Mouse (Mus musculus) brain, adult 10 weeks (tissue): ENCODE data around the gene Gm5089. TPM values are rescaled to one million over a fixed set of nuclear protein-coding genes. Genes with fewer than 3 reads are reported as not detected.

Experiments used
- polyA plus RNA-seq: library from polyadenylated mRNA; stranded (reverse); fragments of 350-450 nt; fragmentation: Illumina TruSeq; extraction: RNeasy Lipid Tissue Mini Kit (QIAGEN cat#74804); gene quantifications from one replicate; pipeline ENCODE4 v1.2.3, GENCODE M21; 2015; ENCODE audit warnings: low read depth, low replicate concordance

Gm5089 gene
- not detected for polyA plus RNA-seq

GRCm38 (mm10) chr14:122450496-122451382, at the start of gene Gm5089:
Gm5089 (minus strand) TSS chr14:122451115.

GRCm38 (mm10) chr14:122490441-122491328, 39.8 kb upstream of the Gm5089 start, which contains the start of gene Gm10837:
Gm10837 (plus strand) TSS chr14:122490586.

GRCm38 (mm10) chr14:122474891-122475556, 24.1 kb upstream of the Gm5089 start, which contains the start of gene Zic2:
Zic2 (plus strand) TSS chr14:122475435.

GRCm38 (mm10) chr14:122464763-122465741, 14.1 kb upstream of the Gm5089 start, which contains the start of gene Zic5:
Zic5 (minus strand) TSS chr14:122465677.

Other genes with a start within 250 kb of the Gm5089 start
- 2.3 TPM for gene Zic5, start 14.6 kb upstream of the Gm5089 start, polyA plus RNA-seq
- 7.7 TPM for gene Zic2, start 24.3 kb upstream of the Gm5089 start, polyA plus RNA-seq
- gene Gm10837, start 39.5 kb upstream of the Gm5089 start, polyA plus RNA-seq: not detected
- gene Pcca, start 83.2 kb upstream of the Gm5089 start, polyA plus RNA-seq: 41.3 TPM